Mouse (Mus musculus) small intestine, adult 2 months (tissue): ENCODE measurements at regions not wholly inside any gene's neighbourhood (a gene's known extent, or its start where the extent isn't known, plus 50 kb on each side); places are given as distances from the start of the nearest gene placed in this dataset.

Source experiments
- H3K27ac ChIP-seq: fragments of 200-500 bp; 2 replicates; pipeline ENCODE4 v1.5.1; 2012; ENCODE audit warnings: low read depth, low read length, control low read depth, inconsistent platforms; ENCODE audit not compliant: insufficient read depth
- H3K27me3 ChIP-seq: fragments of 200-500 bp; 2 replicates; pipeline ENCODE4 v1.6.1; 2012; ENCODE audit warnings: mild to moderate bottlenecking, moderate library complexity, low read length, inconsistent platforms; ENCODE audit not compliant: control insufficient read depth, insufficient read depth
- H3K36me3 ChIP-seq: fragments of 200-500 bp; 2 replicates; pipeline ENCODE4 v1.6.1; 2012; ENCODE audit warnings: mild to moderate bottlenecking, low read length, control low read depth, inconsistent platforms; ENCODE audit not compliant: control insufficient read depth, insufficient read depth
- H3K4me1 ChIP-seq: fragments of 200-500 bp; 2 replicates; pipeline ENCODE4 v1.6.1; 2012; ENCODE audit warnings: low read length, inconsistent platforms, mixed read lengths; ENCODE audit not compliant: control insufficient read depth, insufficient read depth, insufficient read length
- H3K4me3 ChIP-seq: fragments of 200-500 bp; 2 replicates; pipeline ENCODE4 v1.5.1; 2012; ENCODE audit warnings: low read depth, mild to moderate bottlenecking, control low read depth, inconsistent platforms, low read length, moderate library complexity
- CTCF ChIP-seq: fragments of 200-500 bp; IDR thresholded peaks from 2 replicates; pipeline ENCODE4 v1.5.1; 2012; ENCODE audit warnings: low read depth, mild to moderate bottlenecking, control low read depth, inconsistent platforms, low read length, moderate library complexity, mixed read lengths; ENCODE audit not compliant: insufficient replicate concordance, insufficient read length; ENCODE audit errors: extremely low read depth
- POLR2A ChIP-seq: fragments of 200-500 bp; IDR thresholded peaks from 2 replicates; pipeline ENCODE4 v1.6.1; 2012; ENCODE audit warnings: low read depth, mild to moderate bottlenecking, control low read depth, inconsistent platforms, low read length, moderate library complexity
- WGBS: fragments of 180-500 bp; shearing (Covaris S2); methylation state at CpG from one replicate; pipeline ENCODE4 v1.1.7; 2018; 5-methylcytosine and 5-hydroxymethylcytosine counted together

- H3K36me3 ChIP-seq = no peaks in the 10 kb centered on the region
- no peak overlapping the region for H3K27ac ChIP-seq
- TF ChIP-seq CTCF (no peak), POLR2A (no peak)
- H3K27me3 ChIP-seq = no peaks in the 10 kb centered on the region
- WGBS = 72% methylated on average over 8 of the region's 8 CpGs
- no peaks in the 10 kb centered on the region for H3K4me1 ChIP-seq
- H3K4me3 ChIP-seq = no peak overlapping the region
Measured at GRCm38 (mm10) chr4:142544736-142545135, 305.5 kb upstream of the Kazn start.

DNA sequence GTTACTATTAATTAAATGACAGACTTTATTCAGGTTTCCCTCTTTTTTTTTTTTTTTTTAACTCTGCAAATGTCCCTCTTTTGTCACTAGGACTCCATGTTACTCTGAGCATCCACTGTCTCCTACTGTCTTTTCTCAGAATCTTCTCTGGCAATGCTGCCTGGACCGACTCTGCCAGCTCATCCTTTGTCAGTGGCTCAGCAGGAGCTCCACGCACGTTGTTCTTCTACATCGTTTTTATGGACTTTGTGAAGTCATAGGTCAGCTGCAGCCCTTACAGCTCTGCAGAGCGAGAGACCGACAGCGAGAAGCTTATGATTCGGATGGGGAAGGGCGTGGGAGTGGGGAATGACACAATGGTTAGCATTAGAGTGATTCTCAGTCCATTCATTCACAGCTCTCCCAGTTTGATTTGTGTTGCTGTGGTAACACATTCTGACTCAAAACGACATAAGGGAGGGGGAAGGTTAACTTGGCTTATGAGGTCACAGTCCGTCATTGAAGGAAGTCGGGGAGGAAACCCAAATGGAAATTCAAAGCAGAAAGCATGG lies 300.1 kb upstream of the Kazn start:
- TF ChIP-seq CTCF = no peak
- no peak for TF ChIP-seq POLR2A
- H3K27me3 ChIP-seq = no peaks in the 10 kb centered on the region

DNA sequence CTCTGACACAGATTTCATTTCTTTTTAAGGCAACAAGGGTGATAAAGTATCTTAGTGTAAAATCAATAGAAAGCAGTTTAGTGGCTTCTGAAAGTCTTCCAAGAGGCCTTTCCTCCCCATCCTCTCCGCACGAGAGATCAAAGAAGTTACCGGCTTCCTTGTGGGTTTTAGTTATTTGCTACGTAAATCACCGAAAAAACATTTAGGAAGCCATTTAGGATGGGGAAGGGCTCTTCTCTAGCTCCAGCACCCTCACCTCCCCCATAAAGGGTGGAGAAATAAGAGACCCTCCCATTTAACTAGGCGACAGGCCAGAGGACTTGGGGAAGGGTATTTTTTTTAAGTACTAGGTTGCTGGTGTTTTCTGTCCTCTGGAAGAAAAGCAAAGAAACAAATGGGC lies 287.9 kb upstream of the Kazn start:
- no peak overlapping the region for H3K27ac ChIP-seq
- 66% methylated on average over 6 of the region's 6 CpGs for WGBS
- no peaks in the 10 kb centered on the region for H3K27me3 ChIP-seq
- H3K4me3 ChIP-seq = no peak overlapping the region
- TF ChIP-seq POLR2A (no peak), CTCF (no peak)
- H3K4me1 ChIP-seq = no peaks in the 10 kb centered on the region
- H3K36me3 ChIP-seq = no peaks in the 10 kb centered on the region

More for the DNA sequence above, 300.1 kb upstream of the Kazn start:
- Histone ChIP-seq H3K4me3 (no peak overlapping the region), H3K4me1 (no peaks in the 10 kb centered on the region), H3K27ac (no peak overlapping the region), H3K36me3 (no peaks in the 10 kb centered on the region)
- WGBS = 72% methylated on average over 12 of the region's 12 CpGs

DNA sequence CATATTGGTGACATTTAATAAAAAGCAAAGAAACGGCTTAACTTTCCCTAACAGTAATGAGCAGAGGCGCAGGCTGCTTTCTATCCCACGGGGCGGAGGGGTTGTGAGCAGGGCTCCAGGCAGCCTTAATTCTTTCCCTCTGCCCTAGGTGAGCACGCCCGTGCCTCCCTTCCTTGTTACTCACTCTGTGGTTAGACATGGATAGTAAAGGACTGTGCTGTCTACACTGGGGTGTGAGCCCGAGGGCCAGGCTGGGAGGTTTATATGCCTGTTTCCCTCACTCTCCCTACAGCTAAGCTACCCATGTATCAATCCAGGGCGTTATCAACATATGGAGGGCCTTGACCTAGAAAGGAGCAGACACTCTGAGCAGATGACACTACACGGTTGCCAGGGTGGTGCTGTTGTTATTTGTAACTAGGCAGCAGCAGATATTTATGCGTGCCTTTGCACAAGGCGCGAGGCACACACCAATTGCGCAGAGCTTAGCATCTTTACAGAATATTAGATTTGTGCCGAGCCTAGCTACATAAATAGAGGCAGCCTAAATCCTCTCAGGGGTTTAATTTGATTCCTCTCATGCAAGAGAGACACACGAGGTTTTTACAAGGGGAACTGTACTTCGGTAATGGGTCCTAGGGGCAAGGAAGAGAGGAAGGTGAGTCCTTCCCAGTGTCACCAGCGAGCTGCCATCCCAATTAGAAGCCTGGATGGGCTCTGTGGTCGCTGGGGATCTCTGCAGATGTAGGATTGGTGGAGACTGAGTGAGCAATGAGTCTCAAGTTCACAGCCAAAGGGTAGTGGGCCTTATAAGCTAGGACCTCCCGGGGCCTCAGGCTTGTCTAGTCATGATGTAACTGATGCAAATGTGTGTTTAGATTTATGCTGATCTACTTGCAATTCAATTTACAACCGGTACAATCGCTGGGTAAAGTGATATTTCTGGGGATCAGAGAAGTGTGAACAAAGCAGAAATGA lies 278.6 kb upstream of the Kazn start:
- no peaks in the 10 kb centered on the region for H3K27me3 ChIP-seq
- WGBS = 69% methylated on average over 21 of the region's 21 CpGs

DNA sequence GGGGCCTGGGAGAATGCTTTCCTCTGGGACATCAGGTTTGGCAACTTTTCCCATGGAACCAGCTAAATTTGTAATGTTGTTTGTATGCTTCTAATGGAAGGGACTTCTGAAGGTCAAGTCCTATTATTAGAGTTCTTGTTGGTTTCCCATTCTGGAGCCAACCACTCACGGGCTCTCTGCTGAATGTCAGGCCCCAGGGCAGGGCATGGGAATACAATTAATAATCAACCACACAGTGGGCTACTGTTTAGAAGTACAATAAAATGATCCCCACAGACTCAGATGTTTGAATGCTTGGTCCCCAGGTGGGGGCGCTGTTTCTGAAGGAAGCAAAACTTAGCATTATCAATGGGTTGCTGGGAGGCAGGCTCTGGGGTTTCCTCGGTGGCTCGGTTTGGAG lies 275.6 kb upstream of the Kazn start:
- TF ChIP-seq CTCF (no peak), POLR2A (no peak)
- Histone ChIP-seq H3K4me3 (no peak overlapping the region), H3K4me1 (no peaks in the 10 kb centered on the region), H3K27me3 (no peaks in the 10 kb centered on the region), H3K36me3 (no peaks in the 10 kb centered on the region), H3K27ac (no peak overlapping the region)
- WGBS = 89% methylated on average over 4 of the region's 4 CpGs

More for the DNA sequence above, 278.6 kb upstream of the Kazn start:
- Histone ChIP-seq H3K4me3 (no peak overlapping the region), H3K4me1 (no peaks in the 10 kb centered on the region), H3K36me3 (no peaks in the 10 kb centered on the region), H3K27ac (no peak overlapping the region)
- TF ChIP-seq CTCF (no peak), POLR2A (no peak)

GRCm38 (mm10) chr4:142509386-142509785 lies 270.2 kb upstream of the Kazn start:
- Histone ChIP-seq H3K4me1 (no peaks in the 10 kb centered on the region), H3K27ac (no peak overlapping the region), H3K27me3 (no peaks in the 10 kb centered on the region), H3K4me3 (no peak overlapping the region), H3K36me3 (no peaks in the 10 kb centered on the region)
- TF ChIP-seq POLR2A (no peak), CTCF (no peak)
- 80% methylated on average over 2 of the region's 2 CpGs for WGBS

DNA sequence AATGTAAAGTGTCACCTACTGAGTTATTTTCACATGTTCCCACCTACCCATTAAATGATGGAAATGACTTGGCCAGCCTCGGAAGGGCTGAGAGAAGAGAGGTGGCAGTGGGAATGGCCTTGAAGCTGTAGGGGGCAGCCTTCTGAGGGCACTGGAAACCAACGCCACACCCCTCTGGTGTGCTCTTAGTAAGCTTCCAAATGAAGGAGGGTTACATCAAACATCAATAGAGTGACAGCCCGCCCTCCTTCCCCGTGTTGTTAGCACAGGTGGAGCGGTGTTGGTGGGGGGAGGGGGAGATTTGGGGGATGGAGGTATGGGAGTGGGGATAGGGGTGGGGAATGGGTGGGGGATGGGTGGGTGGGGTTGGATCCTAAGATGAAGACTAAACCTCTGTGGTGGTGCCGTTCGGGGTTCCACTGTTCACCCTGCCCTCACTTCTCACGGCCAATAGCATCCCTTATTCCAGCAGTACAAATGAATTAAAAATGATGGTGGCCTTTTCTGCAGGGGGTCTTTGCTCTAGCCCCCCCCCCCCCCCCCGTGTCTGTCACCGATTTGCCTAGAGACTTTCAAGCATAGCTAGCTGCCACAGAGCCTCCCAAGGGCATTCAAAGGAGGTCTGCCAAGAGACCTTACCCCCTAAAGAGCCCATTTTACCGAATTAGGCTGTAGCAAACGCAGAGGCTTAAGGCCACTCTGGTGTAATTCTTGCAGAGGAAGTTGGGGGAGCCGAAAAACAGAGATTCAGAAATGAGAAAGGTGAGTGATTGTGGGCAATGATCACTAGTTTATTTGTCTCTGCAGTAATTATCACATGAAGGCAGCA lies 267.4 kb upstream of the Kazn start:
- no peak overlapping the region for H3K4me3 ChIP-seq
- no peaks in the 10 kb centered on the region for H3K27me3 ChIP-seq
- WGBS = 22% methylated on average over 13 of the region's 13 CpGs
- TF ChIP-seq POLR2A = no peak
- TF ChIP-seq CTCF = no peak
- H3K4me1 ChIP-seq = no peaks in the 10 kb centered on the region
- no peak overlapping the region for H3K27ac ChIP-seq
- H3K36me3 ChIP-seq = no peaks in the 10 kb centered on the region
